18 mouse cellular contexts compared by ENCODE assay signal in the genomic region with DNA sequence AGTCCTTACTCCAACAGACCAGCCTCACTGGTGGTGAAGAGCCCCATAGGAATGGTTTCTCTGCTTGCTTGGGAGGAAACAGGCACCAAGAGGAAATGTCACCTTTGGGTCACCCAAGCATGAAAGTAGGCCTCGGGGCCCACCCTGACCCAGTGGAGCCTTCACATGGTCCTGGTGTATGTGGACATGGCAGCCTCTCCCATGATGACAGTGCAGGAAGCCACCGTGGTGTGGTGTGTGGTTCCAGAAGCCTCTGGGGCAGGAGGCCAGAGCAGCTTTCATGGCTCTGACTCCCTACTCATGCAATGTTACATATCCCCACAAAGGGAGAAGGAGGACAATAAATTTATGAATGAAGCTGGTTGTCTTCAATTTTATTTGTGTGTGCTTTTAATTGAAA. TPM values are rescaled to one million over a fixed set of nuclear protein-coding genes. Genes with fewer than 3 reads are reported as not detected.
"Had no signal": no experiment of that assay in that cellular context is flagged by ENCODE, and none has a peak within 500 bp of the region (broad histone marks: within the 10 kb centered on the region; RNA-seq: fewer than 3 reads in every experiment).

No protein-coding gene starts in this region.

- H3K4me3 ChIP-seq: intestine, embryonic 15.5 days; limb, embryonic 13.5 days; midbrain, embryonic 10.5 days; neural tube, embryonic 12.5 days had no signal

- ATAC-seq: intestine, embryonic 15.5 days had no signal

- H3K4me2 ChIP-seq: intestine, embryonic 15.5 days; limb, embryonic 13.5 days; neural tube, embryonic 12.5 days had no signal

- H3K4me1 ChIP-seq: intestine, embryonic 15.5 days; limb, embryonic 13.5 days; midbrain, embryonic 10.5 days; neural tube, embryonic 12.5 days had no signal

- H3K9ac ChIP-seq: intestine, embryonic 15.5 days; limb, embryonic 13.5 days; neural tube, embryonic 12.5 days had no signal

- DNase-seq: kidney, adult 2 months; kidney, postnatal 25 days; layer of hippocampus, adult 9-11 months; layer of hippocampus, postnatal 36 days; left cerebral cortex, postnatal 4 days; lung, adult 18-20 months; midbrain, embryonic 14.5 days; thymus, adult 18-20 months; thymus, postnatal 14 days had no signal

- H3K27ac ChIP-seq: intestine, embryonic 15.5 days; limb, embryonic 13.5 days; midbrain, embryonic 10.5 days; neural tube, embryonic 12.5 days had no signal

- H3K9me3 ChIP-seq: intestine, embryonic 15.5 days; limb, embryonic 13.5 days; midbrain, embryonic 10.5 days; neural tube, embryonic 12.5 days had no signal

- H3K27me3 ChIP-seq: intestine, embryonic 15.5 days; limb, embryonic 13.5 days; neural tube, embryonic 12.5 days had no signal

RNA-seq across cellular contexts. Expression of a gene that starts 32.4 kb away (rescaled TPM):
- total RNA-seq: layer of hippocampus, adult 18-20 months; neutrophil, adult 5-6 weeks had no signal
- polyA plus RNA-seq: kidney, adult 2 months; kidney, embryonic 16.5 days; limb, embryonic 13.5 days; lung, embryonic 16.5 days; neural tube, embryonic 12.5 days; stomach, embryonic 14.5 days had no signal

RNA-seq across cellular contexts. Expression of a gene that starts 34.9 kb away (rescaled TPM):
- total RNA-seq: neutrophil, adult 5-6 weeks had no signal

RNA-seq across cellular contexts. Expression of a gene that starts 35.2 kb away (rescaled TPM):
- total RNA-seq: neutrophil, adult 5-6 weeks had no signal
